Mouse (Mus musculus) G1E (cell line): ENCODE data around the gene Cox20.

ENCODE experiments used
- CTCF ChIP-seq: IDR thresholded peaks from 2 replicates; pipeline ENCODE4 v1.5.1; 2012; ENCODE audit warnings: low read depth, low read length, inconsistent platforms, mixed read lengths
- GATA1 ChIP-seq: IDR thresholded peaks from 2 replicates; pipeline ENCODE4 v1.6.1; 2012; ENCODE audit warnings: borderline replicate concordance, low read length, inconsistent platforms, mixed read lengths
- POLR2AphosphoS5 ChIP-seq: IDR thresholded peaks from 2 replicates; pipeline ENCODE4 v1.6.1; 2012; ENCODE audit warnings: low read depth, low read length, inconsistent platforms; ENCODE audit not compliant: insufficient replicate concordance

DNA sequence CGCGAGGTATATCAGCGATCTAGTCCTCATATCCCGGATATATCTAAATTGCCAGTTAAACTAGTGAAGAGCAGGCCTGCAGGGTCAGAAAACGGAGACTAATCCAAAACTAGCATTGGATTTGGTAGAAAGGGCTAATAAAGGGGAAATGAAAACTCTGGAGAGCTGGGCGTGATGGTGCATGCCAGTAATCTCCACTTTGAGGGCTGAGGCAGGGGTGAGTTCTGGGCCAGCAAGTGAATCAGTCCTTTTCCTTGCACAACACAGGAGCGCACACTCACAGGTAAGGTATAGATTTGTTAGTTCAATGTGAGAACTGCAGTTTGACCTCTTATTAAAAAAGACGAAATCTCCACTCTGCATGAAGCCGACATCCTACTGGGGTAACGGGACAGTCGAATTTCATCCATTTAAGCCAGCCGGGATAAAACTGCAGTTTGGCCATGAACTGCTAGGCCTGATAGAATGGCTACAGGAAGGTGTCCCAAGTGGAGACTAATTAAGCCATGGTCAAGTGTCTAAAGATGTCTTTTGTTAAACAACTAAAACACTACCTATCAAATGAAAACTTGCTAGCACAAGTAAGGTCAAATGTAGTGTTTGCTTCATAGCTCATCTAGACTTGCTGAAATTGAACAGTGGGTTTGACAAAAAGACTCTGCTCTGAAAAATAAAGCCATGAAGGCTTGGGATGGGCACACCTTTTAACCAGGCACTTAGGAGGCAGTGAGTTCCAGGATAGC is 536 bp downstream of the Cox20 start:
- no peak for TF ChIP-seq CTCF
- TF ChIP-seq POLR2AphosphoS5 = no peak; the same call in 1 of the 2 replicates
- TF ChIP-seq GATA1 = no peak
